Mouse (Mus musculus): ENCODE results near the gene Cyp2j9. TPM values are rescaled to one million over a fixed set of nuclear protein-coding genes. Genes with fewer than 3 reads are reported as not detected.

Gene Cyp2j9
- polyA plus RNA-seq, 1 experiment from 2014 or later, result 1.2 TPM

Other genes with a start within 250 kb of the Cyp2j9 start
- gene Cyp2j11, start 242.9 kb downstream of the Cyp2j9 start, polyA plus RNA-seq (2014; fragmentation: Nextera tagmentation; extraction: Ambion mirVana), result not detected in 2 replicates
- gene Cyp2j8, start 84.2 kb downstream of the Cyp2j9 start, polyA plus RNA-seq (2014; fragmentation: Nextera tagmentation; extraction: Ambion mirVana), result not detected in 2 replicates
- gene Cyp2j6, start 37.9 kb downstream of the Cyp2j9 start, polyA plus RNA-seq (2014; fragmentation: Nextera tagmentation; extraction: Ambion mirVana), result 4.9 and 5.3 TPM in 2 replicates
- not detected in 2 replicates for gene Cyp2j5, start 72.6 kb upstream of the Cyp2j9 start, polyA plus RNA-seq (2014; fragmentation: Nextera tagmentation; extraction: Ambion mirVana)
- not detected in 2 replicates for gene Gm12695, start 193.6 kb upstream of the Cyp2j9 start, polyA plus RNA-seq (2014; fragmentation: Nextera tagmentation; extraction: Ambion mirVana)